Mouse (Mus musculus) neural tube, embryonic 15.5 days (tissue): ENCODE measurements around the gene Tex33. TPM values are rescaled to one million over a fixed set of nuclear protein-coding genes. Genes with fewer than 3 reads are reported as not detected.
"Not testable (repeated sequence)": the region's sequence is repeated elsewhere in the genome, so short reads cannot be mapped to it uniquely, and the experiment has no call there.

Experiments used
- ATAC-seq: fragments of 200-750 bp; cut with Nextera tagmentation; 2 replicates; pipeline ENCODE4 v1.8.0; 2017; ENCODE audit warnings: mild to moderate bottlenecking, moderate TSS enrichment, moderate library complexity; ENCODE audit not compliant: low FRiP score
- H3K27ac ChIP-seq: fragments of 300-500 bp; sonication (generic); replicated peaks from 2 replicates; pipeline ENCODE4 v1.5.1; 2015; ENCODE audit warnings: mild to moderate bottlenecking, inconsistent platforms
- H3K27me3 ChIP-seq: fragments of 300-500 bp; sonication (generic); replicated peaks from 2 replicates; pipeline ENCODE4 v1.6.1; 2015; ENCODE audit warnings: inconsistent platforms
- H3K36me3 ChIP-seq: fragments of 300-500 bp; sonication (generic); 2 replicates; pipeline ENCODE4 v1.6.1; 2015; ENCODE audit warnings: inconsistent platforms
- H3K4me1 ChIP-seq: fragments of 300-500 bp; sonication (generic); 2 replicates; pipeline ENCODE4 v1.6.1; 2015; ENCODE audit warnings: inconsistent platforms
- H3K4me2 ChIP-seq: fragments of 300-500 bp; sonication (generic); 2 replicates; pipeline ENCODE4 v1.6.1; 2015; ENCODE audit warnings: inconsistent platforms, mild to moderate bottlenecking, moderate library complexity
- H3K4me3 ChIP-seq: fragments of 300-500 bp; sonication (generic); replicated peaks from 2 replicates; pipeline ENCODE4 v1.5.1; 2015; ENCODE audit warnings: mild to moderate bottlenecking, inconsistent platforms
- H3K9ac ChIP-seq: fragments of 300-500 bp; sonication (generic); replicated peaks from 2 replicates; pipeline ENCODE4 v1.6.1; 2015; ENCODE audit warnings: mild to moderate bottlenecking, inconsistent platforms
- H3K9me3 ChIP-seq: fragments of 300-500 bp; sonication (generic); replicated peaks from 2 replicates; pipeline ENCODE4 v1.6.1; 2016; ENCODE audit warnings: inconsistent platforms
- WGBS: fragments of 180-500 bp; shearing (Covaris S2); methylation state at CpG from one replicate; pipeline ENCODE4 v1.1.7; 2015; ENCODE audit warnings: mixed read lengths; 5-methylcytosine and 5-hydroxymethylcytosine counted together
- polyA plus RNA-seq: library from polyadenylated mRNA; unstranded; fragments of >200 nt; fragmentation: Nextera tagmentation; extraction: Ambion mirVana; gene quantifications from 2 replicates; pipeline ENCODE4 v1.2.1, GENCODE M21; 2015

The Tex33 gene
- polyA plus RNA-seq, 1 experiment from 2014 or later, result not detected

- no peak overlapping the region for H3K4me2 ChIP-seq
- H3K27ac ChIP-seq, result no peak overlapping the region
- H3K27me3 ChIP-seq, result peaks cover 11% of the 10 kb centered on the region
- 14% methylated on average over 8 of the region's 8 CpGs for WGBS
- H3K9me3 ChIP-seq, result no peaks in the 10 kb centered on the region
- no peak overlapping the region for H3K4me3 ChIP-seq
- H3K9ac ChIP-seq, result no peak overlapping the region
- H3K4me1 ChIP-seq, result no peaks in the 10 kb centered on the region
- ATAC-seq, result no peak
- H3K36me3 ChIP-seq, result no peaks in the 10 kb centered on the region
Observed at GRCm38 (mm10) chr15:78368926-78369346, 26.8 kb downstream of the Tex33 start.

GRCm38 (mm10) chr15:78367811-78368210 lies 27.9 kb downstream of the Tex33 start:
- WGBS, result 68% methylated on average over 3 of the region's 3 CpGs
- Histone ChIP-seq H3K9me3 (no peaks in the 10 kb centered on the region), H3K9ac (no peak overlapping the region), H3K4me2 (no peak overlapping the region), H3K4me1 (no peaks in the 10 kb centered on the region), H3K27me3 (peaks cover 11% of the 10 kb centered on the region), H3K27ac (no peak overlapping the region), H3K36me3 (no peaks in the 10 kb centered on the region), H3K4me3 (no peak overlapping the region)
- ATAC-seq, result no peak

GRCm38 (mm10) chr15:78366875-78367274 lies 28.8 kb downstream of the Tex33 start:
- H3K4me2 ChIP-seq, result no peak overlapping the region
- no peak overlapping the region for H3K9ac ChIP-seq
- H3K36me3 ChIP-seq, result no peaks in the 10 kb centered on the region
- H3K4me3 ChIP-seq, result no peak overlapping the region
- peaks cover 11% of the 10 kb centered on the region for H3K27me3 ChIP-seq
- no peak for ATAC-seq
- H3K4me1 ChIP-seq, result no peaks in the 10 kb centered on the region
- 76% methylated on average over 8 of the region's 8 CpGs for WGBS
- H3K9me3 ChIP-seq, result 0 out of 2 replicates have a peak, but pooled peaks cover 3% of the 10 kb centered on the region
- H3K27ac ChIP-seq, result no peak overlapping the region

- no peak overlapping the region for H3K27ac ChIP-seq
- 0 out of 2 replicates have a peak, but pooled peaks cover 3% of the 10 kb centered on the region for H3K9me3 ChIP-seq
- H3K4me2 ChIP-seq, result no peak overlapping the region
- H3K27me3 ChIP-seq, result peaks cover 11% of the 10 kb centered on the region
- H3K36me3 ChIP-seq, result no peaks in the 10 kb centered on the region
- 41% methylated on average over 2 of the region's 2 CpGs for WGBS
- ATAC-seq, result no peak
- no peak overlapping the region for H3K9ac ChIP-seq
- no peak overlapping the region for H3K4me3 ChIP-seq
- no peaks in the 10 kb centered on the region for H3K4me1 ChIP-seq
Observed at GRCm38 (mm10) chr15:78365916-78366315, 29.8 kb downstream of the Tex33 start.

- H3K9ac ChIP-seq, result no peak overlapping the region
- WGBS, result 89% methylated on average over 5 of the region's 5 CpGs
Observed at GRCm38 (mm10) chr15:78355548-78355947, 40.2 kb downstream of the Tex33 start.

DNA sequence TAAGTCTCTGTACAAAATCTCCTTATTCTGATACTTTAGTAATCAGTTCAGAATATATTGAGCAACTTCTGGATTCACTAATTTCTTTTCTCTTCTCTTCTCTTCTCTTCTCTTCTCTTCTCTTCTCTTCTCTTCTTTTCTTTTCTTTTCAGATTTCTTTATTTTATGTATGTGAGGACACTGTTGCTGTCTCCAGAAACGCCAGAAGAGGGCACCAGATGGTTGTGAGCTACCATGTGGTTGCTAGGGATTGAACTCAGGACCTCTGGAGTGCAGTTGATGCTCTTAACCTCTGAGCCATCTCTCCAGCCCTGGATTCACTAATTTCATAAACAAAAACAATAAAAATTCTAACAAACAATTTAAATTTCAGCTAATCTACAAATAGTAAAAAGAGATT lies 40.8 kb downstream of the Tex33 start:
- H3K36me3 ChIP-seq, result no peaks in the 10 kb centered on the region
- H3K27ac ChIP-seq, result no peak overlapping the region
- no peak for ATAC-seq
- no peak overlapping the region for H3K9ac ChIP-seq
- no peak overlapping the region for H3K4me3 ChIP-seq
- H3K4me1 ChIP-seq, result no peaks in the 10 kb centered on the region
- WGBS, result 0% methylated on average over 1 of the region's 1 CpGs
- no peaks in the 10 kb centered on the region for H3K9me3 ChIP-seq
- H3K4me2 ChIP-seq, result no peak overlapping the region
- no peaks in the 10 kb centered on the region for H3K27me3 ChIP-seq

More at GRCm38 (mm10) chr15:78355548-78355947, 40.2 kb downstream of the Tex33 start:
- H3K4me3 ChIP-seq, result no peak overlapping the region
- H3K27me3 ChIP-seq, result no peaks in the 10 kb centered on the region
- no peak overlapping the region for H3K4me2 ChIP-seq
- no peaks in the 10 kb centered on the region for H3K36me3 ChIP-seq
- H3K4me1 ChIP-seq, result no peaks in the 10 kb centered on the region
- ATAC-seq, result no peak
- H3K9me3 ChIP-seq, result no peaks in the 10 kb centered on the region
- no peak overlapping the region for H3K27ac ChIP-seq

DNA sequence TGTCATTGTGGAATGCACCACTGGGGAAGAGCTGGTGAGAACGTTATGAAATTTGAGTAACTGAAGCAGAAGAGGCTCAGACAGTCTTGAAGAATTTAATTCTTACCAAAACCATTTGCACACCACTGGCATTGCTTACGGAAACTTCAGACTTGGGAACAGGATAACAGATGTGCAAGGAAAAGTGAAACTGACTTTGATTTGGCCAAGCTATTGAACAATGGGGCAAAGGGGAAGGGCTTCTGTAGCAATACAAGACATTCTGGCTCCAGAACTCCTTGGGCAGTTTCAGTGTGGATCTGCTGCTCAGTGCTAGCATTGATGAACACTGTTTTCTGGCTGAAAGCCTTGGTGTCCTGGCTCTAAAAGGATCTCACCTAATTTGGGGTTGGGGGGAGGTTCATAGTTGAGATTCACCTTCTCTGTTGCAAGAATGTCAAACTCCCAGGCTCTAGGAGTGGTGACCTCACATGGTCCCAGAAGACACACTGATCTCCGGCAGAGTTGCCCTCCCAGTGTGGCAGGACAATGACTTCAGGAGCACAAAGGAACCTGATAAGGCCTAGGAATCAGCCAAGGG lies 44.0 kb downstream of the Tex33 start:
- Histone ChIP-seq H3K36me3 (no peaks in the 10 kb centered on the region), H3K27me3 (no peaks in the 10 kb centered on the region), H3K27ac (no peak overlapping the region), H3K9me3 (no peaks in the 10 kb centered on the region), H3K4me3 (no peak overlapping the region), H3K4me2 (no peak overlapping the region), H3K9ac (no peak overlapping the region), H3K4me1 (no peaks in the 10 kb centered on the region)
- 60% methylated on average over 3 of the region's 3 CpGs for WGBS
- ATAC-seq, result no peak

GRCm38 (mm10) chr15:78344567-78344966 lies 51.1 kb downstream of the Tex33 start:
- no peak overlapping the region for H3K4me2 ChIP-seq
- ATAC-seq, result no peak
- no peaks in the 10 kb centered on the region for H3K36me3 ChIP-seq
- no peak overlapping the region for H3K9ac ChIP-seq
- no peak overlapping the region for H3K27ac ChIP-seq
- H3K9me3 ChIP-seq, result no peaks in the 10 kb centered on the region
- no peaks in the 10 kb centered on the region for H3K4me1 ChIP-seq
- WGBS, result 84% methylated on average over 3 of the region's 3 CpGs
- no peaks in the 10 kb centered on the region for H3K27me3 ChIP-seq
- H3K4me3 ChIP-seq, result no peak overlapping the region

GRCm38 (mm10) chr15:78343683-78344082 lies 52.0 kb downstream of the Tex33 start:
- no peaks in the 10 kb centered on the region for H3K9me3 ChIP-seq
- H3K4me2 ChIP-seq, result no peak overlapping the region
- H3K27me3 ChIP-seq, result no peaks in the 10 kb centered on the region
- no peak overlapping the region for H3K9ac ChIP-seq
- 23% methylated on average over 1 of the region's 1 CpGs for WGBS
- no peaks in the 10 kb centered on the region for H3K36me3 ChIP-seq
- ATAC-seq, result no peak
- H3K27ac ChIP-seq, result no peak overlapping the region
- no peaks in the 10 kb centered on the region for H3K4me1 ChIP-seq
- H3K4me3 ChIP-seq, result no peak overlapping the region

GRCm38 (mm10) chr15:78340919-78341318 lies 54.8 kb downstream of the Tex33 start:
- 66% methylated on average over 7 of the region's 7 CpGs for WGBS
- not testable (repeated sequence) for ATAC-seq, H3K4me3 ChIP-seq, H3K36me3 ChIP-seq, H3K4me1 ChIP-seq, H3K4me2 ChIP-seq, H3K27me3 ChIP-seq, H3K27ac ChIP-seq, H3K9ac ChIP-seq, H3K9me3 ChIP-seq

DNA sequence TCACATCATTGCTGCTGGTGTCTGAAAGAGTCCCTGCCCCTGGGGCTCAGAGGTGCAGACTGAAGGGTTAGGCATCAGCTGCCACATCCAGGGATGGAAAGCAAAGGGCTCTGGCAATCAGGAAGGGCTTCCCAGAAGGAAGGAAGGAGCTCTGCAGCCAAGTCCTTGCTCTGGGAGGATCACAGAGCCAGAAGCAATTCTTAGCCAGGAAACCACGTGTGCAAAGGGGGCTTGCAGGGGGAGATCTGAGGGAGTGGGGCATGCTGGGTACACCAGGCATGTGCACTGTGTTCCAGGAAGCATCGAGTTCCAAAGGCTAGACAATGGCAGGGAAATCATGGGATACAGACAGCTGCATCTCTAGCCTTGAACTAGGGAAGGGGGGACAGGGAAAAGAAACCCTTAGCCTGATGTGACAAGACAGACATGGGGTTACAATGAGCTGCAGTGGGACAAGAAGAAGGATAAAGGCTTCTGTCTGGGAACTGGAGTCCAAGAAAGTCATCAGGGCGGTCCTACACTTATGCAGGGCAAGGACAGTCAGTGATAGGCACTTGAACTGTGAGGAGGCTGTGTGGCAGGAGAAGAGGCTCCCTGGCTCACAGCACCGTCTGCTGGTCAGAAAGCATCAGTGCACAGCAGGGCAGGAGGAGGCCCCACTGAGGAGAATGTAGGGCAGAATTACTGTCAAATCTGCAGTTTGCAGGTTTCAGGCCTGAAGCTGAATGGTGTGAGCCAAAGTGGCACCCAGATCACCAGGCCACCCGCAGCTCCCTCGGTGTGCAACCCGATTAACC lies 55.9 kb downstream of the Tex33 start:
- not testable (repeated sequence) for H3K9me3 ChIP-seq, H3K36me3 ChIP-seq, ATAC-seq, H3K27me3 ChIP-seq, H3K27ac ChIP-seq, H3K4me3 ChIP-seq, H3K4me2 ChIP-seq, H3K9ac ChIP-seq, H3K4me1 ChIP-seq
- WGBS, result 32% methylated on average over 7 of the region's 7 CpGs

- Histone ChIP-seq H3K27me3 (no peaks in the 10 kb centered on the region), H3K4me2 (no peak overlapping the region), H3K9ac (no peak overlapping the region), H3K36me3 (no peaks in the 10 kb centered on the region), H3K4me1 (no peaks in the 10 kb centered on the region), H3K9me3 (no peaks in the 10 kb centered on the region), H3K4me3 (no peak overlapping the region), H3K27ac (no peak overlapping the region)
- WGBS, result 96% methylated on average over 3 of the region's 3 CpGs
- no peak for ATAC-seq
Observed at GRCm38 (mm10) chr15:78334380-78334779, 61.3 kb downstream of the Tex33 start.
